Mouse (Mus musculus) naive thymus-derived CD4-positive, alpha-beta T cell, adult 2 months (primary cell): Measurements from ENCODE around the gene Lcor.

Experiments used
- DNase-seq: peaks from one replicate; pipeline ENCODE4 v3.0.0-alpha.2; 2011; ENCODE audit warnings: low read depth

The Lcor gene

GRCm38 (mm10) chr19:41476530-41477249 is 5.7 kb upstream of the Lcor start:
- no peak for DNase-seq

DNA sequence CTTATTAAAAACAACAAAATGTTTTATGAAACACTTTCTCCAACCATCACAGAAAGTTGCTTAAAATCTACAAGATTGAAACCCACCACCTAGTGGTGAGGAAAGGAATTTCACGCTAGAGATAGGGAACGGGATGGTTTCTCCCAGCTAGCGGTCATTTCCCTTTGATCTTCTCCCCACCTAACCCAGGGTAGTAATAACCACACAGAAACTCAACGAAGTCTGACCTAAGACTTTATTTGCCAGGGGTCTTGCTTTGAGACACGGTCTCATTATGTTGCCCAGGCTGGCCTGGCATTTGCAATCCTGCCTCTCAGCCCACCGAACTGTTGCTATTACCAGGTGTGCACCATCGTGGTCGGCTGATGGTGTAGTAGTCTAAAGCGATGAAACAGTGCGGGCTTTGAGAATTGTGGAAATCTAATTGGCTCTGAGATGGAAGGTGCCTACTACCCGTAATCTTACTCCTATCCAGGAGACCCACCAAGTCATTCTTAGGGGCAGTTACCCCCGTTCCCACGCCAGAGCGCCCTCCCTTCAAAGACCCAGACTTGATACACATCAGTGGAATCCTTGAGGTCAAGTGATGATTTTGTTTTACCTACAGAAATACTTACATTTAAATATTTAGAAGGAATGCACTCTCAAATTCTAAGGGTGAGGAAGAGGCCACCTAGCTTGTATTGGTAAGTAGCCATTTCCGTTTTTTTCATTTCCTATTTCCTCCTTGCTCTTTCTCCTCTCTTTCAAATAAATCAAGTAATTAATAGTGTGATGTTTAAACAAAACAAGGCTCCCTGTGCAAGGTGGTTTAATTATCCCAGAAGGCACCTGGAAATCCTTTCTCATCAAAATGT is 1.2 kb upstream of the Lcor start:
- peak; percentile 78 for DNase-seq

- no peak for DNase-seq
These were observed 599 bp upstream of the Lcor start for GRCm38 (mm10) chr19:41481887-41482189.

DNA sequence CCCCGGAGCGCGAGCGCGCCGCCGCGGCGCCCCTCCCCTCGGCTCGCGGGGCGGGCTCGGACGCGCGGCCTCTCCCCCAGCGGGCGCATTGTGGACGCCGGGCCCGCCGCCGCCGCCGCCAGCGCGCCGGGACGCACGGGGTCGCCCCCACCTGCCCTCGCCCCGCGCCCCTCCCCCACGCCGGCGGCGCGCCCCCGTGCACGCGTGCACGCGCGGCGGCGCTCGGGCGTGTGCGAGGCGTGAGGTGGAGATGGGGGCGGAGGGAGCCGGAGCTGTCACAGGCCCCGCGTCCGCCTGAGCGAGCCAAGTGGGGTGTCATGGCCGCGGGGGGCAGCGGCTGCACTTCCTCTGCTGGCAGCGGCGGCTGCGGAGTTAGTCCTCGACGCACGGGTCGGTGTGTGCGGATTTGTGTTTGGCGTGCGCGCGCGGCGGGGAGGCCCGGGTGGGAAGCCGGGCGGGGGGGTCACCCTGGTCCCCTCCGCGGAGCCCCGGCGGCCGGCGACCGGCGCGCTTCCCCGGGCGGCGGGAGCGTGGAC is 540 bp downstream of the Lcor start:
- peak; percentile 86 for DNase-seq

DNA sequence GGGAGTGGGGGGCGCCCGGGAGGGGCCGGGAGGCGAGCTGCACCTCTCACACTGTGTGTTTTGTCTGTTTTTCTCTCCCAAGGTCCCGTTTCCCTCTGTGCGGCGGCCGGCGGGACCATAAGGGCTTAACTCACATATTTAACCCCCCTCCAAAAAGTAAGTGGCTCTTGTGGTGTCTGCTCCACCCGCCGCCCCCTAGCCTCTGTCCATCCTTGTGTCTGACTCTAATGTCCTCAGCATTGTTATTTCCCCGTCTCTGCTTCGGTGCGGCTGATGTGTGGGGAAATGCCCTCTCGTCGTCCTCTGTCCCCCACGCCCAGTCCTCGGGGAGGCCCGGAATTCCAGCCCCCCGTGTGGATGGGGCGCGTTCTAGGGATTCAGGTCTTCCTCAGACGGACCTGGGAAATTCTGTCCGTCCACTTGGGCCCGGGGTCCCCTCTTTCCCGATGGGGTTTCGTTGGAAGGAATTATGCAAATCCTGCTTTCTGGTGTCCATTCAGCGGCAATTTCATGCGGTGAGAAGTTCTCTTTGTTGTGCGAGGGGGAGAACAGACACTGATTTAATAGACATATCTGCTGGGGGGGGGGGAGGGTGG is 1.1 kb downstream of the Lcor start:
- no peak for DNase-seq

GRCm38 (mm10) chr19:41484361-41484760 is 1.9 kb downstream of the Lcor start:
- DNase-seq, result no peak

DNA sequence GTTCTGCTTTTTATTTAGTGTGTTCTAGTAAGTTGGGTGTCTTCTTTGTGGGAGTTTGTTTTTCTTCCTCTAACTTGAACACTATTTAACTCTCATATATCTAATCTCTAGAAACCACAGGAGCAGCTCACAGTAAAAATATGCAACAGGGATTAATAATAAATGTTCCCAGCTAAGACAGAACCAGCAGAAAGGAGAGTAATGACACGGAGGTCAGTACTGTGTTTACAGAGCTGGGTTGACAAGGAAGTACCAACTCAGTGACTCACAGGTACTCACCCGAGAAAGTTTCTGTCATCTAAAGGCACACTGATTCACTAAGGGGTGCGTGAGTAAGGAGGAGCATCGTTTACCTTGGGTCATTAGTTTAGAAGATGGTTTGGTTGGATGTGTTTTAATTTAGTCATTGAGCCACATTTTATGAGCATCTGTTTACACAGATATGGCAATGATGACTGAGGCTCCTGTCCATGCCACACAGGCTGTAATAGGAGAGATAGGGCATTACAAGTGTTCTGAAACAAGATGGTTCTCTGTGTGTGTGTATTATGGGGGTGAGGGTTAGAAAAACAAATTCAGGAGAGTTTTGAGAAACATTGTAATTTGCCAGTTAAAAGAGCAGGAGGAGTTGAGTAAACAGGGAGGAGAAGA is 13.1 kb downstream of the Lcor start:
- no peak for DNase-seq

GRCm38 (mm10) chr19:41496058-41496457 is 13.6 kb downstream of the Lcor start:
- DNase-seq, result no peak

DNA sequence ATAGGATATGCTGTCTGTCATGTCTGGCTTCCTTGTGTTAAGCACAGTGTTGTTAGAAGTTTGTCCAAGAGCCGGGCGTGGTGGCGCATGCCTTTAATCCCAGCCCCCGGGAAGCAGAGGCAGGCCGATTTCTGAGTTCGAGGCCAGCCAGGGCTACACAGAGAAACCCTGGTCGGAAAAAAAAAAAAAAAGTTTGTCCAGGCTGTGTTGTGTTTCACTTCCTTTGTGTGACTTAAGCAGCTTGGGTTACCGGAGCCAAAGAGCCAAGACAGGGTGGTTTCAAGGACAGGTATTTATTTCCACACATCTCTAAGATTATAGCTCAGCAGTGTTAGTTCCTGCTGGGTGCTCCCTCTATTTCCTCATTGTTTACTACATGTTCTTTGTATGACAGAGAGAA is 25.4 kb downstream of the Lcor start:
- no peak for DNase-seq

DNA sequence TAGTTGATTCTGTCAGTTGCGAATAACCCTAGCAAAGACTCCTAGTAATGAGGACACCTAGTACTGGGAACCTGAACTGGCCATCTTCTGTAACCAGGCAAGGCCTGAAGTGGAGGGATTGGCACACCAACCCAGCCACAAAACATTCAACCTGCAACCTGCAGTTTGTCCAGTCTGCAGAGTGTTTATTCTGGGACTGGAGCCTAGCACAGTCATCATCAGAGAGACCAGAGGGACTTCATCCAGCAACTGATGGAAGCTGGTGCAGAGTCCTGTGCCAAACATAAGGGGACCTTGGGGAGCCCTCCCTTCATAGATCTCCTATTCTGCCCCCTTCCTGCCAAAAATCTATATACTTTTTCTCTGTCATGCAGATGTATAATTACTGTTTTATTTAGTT is 32.4 kb downstream of the Lcor start:
- DNase-seq, result no peak

DNA sequence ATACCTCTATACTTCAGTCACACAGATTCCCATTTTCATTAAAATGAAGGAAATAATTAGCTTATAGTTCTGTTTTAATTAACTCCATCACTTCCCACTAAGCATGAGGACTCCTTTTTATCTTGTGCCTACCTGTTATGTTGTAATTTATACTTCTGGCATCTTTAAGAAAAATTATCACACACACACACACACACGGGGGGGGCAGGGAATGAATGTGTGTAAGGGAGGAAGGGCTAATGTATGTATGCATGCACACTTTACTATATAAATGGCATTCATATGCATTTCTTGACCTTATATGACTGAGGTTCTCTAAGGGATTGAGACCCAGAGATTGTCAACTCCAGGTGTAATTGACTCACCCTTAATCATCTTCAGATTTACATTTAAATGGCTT is 33.1 kb downstream of the Lcor start:
- DNase-seq, result no peak

DNA sequence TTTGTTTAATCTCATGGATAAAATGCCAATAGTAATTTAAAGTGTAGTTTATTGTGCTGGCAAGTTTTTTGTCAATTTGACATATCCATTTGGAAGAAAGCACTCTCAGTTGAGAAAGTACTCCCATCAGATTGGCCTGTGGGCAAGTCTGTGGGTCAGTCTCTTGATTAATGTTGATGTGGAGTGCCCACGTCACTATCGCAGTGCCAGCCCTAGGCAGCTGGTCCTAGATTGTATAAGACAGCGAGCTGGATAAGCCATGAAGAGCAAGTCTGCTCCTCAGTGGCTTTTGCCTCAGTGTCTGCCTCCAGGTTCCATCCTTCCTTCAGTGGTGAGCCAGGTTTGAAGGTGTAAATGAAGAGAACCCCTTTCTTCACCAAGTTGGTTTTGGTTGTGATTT is 34.6 kb downstream of the Lcor start:
- no peak for DNase-seq

GRCm38 (mm10) chr19:41519121-41519520 is 36.7 kb downstream of the Lcor start:
- DNase-seq, result no peak

- DNase-seq, result no peak
These were observed 39.8 kb downstream of the Lcor start for GRCm38 (mm10) chr19:41522246-41522645.

DNA sequence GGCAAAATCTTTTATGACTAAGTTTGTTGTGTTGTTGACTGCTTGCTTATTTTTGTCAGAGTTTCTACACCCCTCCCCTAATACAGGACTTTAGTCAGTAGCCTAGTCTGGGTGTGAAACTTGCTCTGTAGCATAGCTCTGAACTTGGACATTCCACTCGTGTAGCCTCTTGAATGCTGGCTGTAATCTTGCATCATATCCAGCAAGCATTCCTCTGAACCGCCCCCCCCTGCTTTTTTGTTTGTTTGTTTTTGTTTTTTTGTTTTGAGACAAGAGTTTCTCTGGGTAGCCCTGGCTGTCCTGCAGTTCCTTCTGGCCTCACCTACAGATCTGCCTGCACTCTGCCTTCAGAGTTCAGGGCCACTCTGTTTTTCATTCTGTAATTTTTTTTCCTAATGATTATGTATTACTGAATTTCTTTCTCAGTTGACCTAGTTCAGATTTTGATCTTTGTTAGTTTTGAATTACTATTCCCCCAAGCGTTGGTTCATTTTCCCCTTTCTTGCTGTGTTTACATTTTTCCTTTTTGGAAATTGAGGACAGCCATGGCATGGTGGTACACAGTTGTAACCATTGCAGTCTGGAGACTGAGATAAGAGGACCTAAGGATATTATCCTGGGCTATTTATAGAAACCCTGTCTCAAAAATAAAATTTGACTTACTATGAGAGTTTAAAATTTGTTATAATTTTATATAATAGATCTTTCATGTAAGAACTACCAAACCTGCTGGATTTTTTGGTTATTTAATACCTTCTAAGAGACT is 41.5 kb downstream of the Lcor start:
- no peak for DNase-seq

- DNase-seq, result peak; percentile 12
These were observed 46.7 kb downstream of the Lcor start for GRCm38 (mm10) chr19:41529169-41529568.

DNA sequence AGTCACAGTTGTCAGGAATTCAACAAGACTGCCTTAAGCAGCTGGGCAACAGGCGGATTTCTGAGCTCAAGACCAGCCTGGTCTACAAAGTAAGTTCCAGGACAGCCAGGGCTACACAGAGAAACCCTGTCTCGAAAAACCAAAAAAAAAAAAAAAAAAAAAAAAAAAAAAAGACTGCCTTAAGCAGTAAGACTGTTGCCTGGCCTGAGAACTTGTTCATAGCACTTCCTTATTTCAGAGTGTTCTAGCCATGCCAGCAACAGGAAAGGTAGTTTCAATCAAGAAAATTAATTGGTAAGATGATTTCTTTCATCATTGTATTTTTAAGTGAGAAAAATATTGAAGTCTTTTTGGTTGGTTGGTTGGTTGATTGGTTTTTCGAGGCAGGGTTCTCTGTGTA is 51.6 kb downstream of the Lcor start:
- DNase-seq, result no peak

DNA sequence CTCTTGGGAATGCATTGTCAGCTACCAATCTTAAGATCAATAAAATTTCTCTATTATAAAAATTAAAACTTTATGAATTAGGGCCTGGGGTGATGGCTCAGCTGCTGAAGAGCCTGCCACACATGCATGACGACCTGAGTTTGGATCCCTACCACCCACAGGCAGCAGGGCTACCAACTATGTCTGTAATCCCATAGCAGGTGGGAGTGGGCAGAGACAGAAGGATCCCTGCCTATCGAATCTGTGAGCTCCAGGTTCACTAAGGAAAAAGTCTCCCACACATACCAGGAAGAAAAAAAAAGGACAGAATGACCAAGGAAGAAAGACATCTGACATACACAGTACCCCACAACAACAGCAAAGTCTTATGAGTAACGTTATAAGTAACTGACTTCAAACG is 74.5 kb downstream of the Lcor start:
- no peak for DNase-seq

GRCm38 (mm10) chr19:41557491-41557890 is 75.1 kb downstream of the Lcor start:
- no peak for DNase-seq

GRCm38 (mm10) chr19:41558891-41559486 is 76.6 kb downstream of the Lcor start:
- no peak for DNase-seq

DNA sequence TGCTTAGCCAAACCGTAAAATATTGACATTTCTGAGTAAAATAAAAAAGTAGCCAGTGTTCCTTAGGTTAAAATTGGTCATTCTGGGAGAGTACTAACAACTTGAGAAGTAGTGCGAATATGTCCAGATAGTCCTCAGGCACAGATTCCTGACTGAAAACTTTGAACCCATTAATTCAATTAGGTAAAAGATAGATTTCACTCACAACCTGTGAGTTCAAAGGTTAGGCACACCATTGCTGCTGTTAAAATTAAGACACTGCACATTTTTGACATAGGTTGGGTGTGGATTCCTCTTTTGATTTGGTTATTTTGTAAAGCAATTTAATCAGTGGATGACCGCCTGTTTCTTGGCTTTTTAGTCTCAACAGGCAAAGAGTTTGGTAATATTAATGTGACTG is 78.4 kb downstream of the Lcor start:
- DNase-seq, result no peak
